Mouse (Mus musculus) adrenal gland, postnatal 14 days (tissue): ENCODE measurements around the gene Sf3a1. TPM values are rescaled to one million over a fixed set of nuclear protein-coding genes. Genes with fewer than 3 reads are reported as not detected.
A peak's percentile ranks its signal among the peaks of the same experiment; 100 is the strongest.

ENCODE experiments used
- DNase-seq: peaks from one replicate; pipeline ENCODE4 v3.0.0; 2021; ENCODE audit warnings: mixed read lengths
- total RNA-seq: library from RNA; stranded (reverse); gene quantifications from 2 replicates; pipeline ENCODE4 v1.2.3, GENCODE M21; 2021

Sf3a1 gene
- total RNA-seq, 1 experiment from 2014 or later, result 43.7 TPM

DNA sequence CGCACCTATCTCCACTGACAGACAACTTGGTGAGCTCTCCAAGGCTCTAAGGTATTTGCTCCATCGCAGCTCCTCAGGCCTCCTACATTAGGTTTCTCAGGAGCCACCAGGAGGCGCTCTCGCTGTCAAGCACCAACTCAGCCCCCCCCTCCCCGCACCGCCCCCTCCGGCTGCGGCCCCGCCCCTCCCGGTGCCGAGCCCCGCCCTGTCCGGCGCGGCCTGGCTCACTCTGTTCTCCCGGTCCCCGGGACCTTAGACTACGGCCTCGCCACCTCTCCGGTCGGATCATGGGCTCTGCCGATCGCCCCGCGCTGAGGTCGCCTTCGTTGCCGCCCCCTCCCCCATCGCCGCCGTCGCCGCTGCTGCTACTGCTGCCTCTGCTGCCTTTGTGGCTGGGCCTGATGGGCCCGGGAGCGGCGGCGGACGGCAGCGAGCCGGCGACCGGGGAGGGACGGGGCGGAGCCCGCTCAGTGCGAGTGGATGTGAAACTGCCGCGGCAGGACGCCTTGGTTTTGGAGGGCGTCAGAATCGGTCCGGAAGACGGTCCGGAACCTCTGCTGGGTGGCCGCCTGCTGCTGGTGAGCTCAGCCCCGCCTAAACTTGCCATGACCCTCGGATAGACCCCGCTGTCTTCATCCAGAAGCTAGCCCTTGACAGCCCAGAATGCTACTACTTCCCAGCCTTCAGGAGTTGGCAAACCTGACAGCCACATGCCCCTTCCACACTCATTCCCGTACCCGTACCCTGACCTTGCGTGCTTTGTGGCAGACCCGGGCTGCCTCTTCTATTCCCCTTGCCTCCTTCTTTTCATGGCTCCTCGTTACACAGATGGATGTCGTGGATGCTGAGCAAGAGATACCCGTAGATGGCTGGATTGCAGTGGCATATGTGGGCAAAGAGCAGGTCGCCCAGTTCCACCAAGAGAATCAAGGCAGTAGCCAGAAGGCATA is 24.9 kb upstream of the Sf3a1 start, which contains the start of gene Rnf215:
Gene Rnf215 (plus strand): TSS at position 217 of the 950 bp plus-strand sequence.
- peak; percentile 95 for DNase-seq

DNA sequence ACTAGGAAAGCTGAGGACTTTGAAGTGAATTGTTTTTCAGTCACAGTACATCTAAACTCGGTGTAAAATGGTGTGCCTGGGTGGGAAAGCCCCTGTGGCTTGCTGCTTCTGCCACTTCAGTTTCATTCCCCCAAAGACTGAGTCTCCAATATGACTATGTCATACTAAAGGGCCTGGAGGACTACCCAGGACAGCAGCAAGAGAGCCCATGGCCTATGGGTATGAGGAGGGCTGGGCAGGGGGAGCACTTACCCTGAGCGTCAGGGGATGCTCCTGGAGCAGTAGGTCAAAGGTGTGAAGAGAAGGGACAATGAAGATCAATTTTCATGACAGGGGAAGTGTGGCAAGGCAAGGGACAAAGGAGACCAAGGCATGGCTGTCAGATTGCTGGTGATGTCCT is 21.2 kb upstream of the Sf3a1 start:
- DNase-seq, result no peak

DNA sequence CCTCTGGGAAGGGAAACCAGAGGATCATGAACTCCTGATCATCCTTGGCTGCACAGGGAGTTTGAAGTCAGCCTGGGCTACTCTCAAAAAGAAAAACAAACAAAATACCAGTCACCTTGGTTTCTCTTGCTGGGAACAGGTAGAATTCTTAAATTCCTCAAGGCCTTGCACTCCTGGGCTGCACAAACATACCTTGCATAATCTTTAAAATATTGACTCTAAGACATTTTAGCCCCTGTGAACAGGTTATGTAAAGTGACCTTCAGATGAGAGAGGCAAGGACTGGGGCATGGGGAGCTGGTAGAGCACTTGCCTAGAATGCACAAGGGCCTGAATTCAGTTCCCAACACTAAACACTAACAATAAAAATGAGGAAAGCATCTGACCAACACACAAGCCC is 18.6 kb upstream of the Sf3a1 start:
- no peak for DNase-seq

DNA sequence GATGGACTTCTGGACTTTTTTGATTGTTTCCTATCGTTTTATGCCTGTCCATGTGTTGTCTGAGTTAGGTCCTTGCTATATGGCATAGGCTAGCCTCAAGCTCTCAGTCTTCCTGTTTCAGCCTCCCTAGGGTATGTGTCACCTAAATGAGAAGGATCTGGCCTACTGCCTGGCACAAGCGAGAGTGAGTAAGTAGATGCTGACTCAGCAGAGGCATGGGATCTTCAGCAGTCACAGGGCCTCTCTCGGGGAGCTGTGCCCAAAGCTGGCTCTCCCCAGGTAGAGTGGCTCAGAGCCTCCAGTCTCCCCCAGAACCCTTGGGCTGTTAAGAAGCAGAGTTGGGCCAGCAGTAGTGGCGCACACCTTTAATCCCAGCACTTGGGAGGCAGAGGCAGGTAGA is 17.8 kb upstream of the Sf3a1 start:
- DNase-seq, result no peak

DNA sequence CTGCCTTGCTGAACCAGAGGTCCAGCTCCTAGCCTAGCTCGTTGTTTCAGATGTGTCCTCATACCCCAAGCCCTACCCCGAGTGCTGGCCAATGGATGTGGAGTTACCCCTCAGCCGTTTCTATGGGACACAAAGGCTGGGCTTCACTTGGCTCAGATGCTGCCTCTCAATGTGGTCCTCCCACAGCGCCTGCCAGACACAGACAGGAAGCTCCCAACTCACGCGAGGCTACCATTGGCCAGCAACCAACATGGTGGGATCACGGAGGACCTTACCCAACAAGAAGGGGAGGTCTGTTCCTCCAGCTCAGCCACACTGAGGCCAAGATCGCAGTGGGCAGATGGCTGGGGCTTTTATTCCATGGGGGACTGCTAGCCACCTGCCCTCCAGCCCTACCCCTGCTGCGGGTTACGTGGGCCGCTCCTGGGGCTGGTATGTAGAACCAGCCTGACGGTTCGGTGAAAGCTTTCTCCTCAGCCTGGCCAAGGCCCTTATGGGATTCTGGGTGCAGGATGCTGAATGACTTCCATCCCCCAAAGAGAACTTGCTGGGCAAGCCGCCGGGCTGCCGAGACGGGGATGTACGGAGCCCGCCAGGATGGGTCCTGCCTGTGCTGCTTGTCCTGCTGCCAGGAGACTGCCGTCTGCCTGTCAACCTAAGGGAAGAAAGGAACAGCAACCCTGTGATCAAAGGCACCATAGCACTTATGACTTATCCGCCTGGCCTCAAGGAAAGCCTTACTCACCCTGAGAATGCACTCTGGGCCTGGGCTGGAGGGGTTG is 16.7 kb upstream of the Sf3a1 start:
- no peak for DNase-seq

DNA sequence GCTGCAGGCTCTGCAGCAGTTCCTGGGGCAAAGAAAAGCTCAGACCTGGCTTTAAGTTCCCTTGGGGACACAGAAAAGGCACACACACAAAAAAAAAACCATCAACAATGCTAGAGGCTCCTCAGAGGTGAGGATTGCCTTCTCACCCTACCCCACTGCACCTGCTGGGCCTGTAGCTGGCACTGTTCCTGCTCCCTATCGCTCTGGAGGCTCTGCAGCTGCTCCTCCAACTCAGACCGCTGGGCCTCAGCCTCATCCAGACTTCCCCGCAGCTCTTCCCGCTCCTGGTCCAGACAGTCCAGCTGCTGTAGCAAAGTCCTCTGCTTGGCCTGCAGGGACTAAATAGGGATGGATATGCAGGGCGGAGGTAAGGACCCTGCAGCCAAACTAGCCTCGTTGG is 13.8 kb upstream of the Sf3a1 start:
- DNase-seq, result no peak

DNA sequence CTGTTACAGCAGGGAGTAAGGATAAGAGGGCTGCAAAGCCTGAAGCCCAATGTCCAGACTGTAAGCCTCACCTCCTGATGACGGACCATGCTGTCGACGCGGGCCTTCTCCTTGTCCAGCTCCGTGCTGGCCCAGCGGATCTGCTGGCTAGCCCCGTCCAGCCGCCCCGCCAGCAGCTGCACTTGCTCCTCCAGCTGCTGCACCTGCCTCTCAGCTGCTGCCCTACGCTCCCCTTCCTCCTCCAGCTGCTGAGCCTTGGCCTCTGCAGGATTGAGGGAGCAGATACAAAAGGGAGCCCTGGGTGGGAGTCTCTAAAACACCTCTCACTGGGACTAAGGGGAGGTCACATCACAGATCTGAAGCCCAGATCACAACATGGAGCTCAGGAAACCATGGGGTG is 13.1 kb upstream of the Sf3a1 start:
- no peak for DNase-seq

DNA sequence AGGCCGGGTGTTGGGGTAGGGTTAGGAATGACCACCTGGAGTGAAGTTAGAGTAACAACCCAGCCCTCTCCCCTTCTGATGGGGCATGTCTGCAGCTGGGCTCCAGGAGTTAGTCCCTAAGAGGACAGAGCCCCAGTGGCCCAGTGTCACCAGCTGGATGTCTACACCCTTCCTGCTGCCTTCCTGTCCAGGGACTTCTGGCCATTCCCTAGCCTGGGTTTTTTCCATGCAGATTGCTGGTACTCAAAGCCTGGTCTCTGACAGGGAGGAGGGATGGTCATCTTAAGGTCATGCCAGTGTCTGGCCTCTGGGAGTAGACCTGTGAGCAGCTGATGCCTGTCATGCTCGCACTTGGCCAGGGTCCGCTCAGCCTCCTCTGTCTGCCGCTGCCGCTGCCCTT is 12.0 kb upstream of the Sf3a1 start:
- DNase-seq, result peak; percentile 24

DNA sequence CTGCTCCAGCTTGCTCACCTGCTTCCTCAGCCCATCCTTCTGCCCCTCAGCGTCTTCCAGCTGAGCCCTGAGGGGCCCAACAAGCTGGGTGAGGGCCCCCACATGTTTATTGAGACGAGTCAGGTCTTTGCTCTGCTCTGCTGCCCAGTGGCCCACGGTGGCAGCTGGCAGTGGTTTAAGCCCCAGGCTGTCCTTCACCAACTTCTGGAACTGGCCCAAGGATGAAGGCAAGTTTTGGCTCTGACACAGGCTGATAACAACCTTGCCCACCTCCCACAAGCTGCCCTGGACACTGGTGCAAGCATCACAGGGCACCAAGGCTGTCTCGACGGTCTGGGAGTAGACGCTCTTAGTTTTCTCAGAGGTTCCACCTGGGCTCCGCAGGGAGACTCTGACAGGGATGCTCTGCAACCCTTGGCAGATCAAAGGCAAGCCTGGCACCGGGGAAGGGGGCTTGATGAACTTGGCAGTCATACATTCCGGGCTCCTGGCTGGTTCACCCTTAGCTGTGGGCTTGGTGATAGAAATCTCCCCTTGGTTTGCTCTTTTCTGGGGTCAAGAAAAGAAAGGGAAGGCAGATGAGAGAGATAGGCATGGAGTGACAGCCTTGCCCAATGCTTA is 11.5 kb upstream of the Sf3a1 start:
- DNase-seq, result peak; percentile 47

DNA sequence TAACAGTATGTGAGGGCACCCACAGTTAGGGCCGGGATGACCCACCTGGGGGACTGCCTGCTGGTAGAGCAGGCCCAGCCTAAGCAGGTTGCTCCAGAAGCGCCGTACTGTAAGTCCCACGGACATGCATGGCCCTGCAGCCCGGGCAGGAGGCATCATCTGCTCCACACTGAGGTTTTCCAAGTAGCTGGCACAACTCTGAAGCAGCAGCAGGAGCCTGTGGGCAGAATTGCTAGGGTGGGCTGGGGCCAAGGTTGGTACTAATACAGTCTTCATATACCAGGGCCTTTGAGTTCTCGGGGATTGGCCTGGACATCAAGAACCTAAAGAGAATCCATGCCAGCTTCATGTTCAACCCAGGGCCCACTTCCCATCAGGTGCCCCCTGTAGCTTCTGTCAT is 10.3 kb upstream of the Sf3a1 start:
- DNase-seq, result no peak

DNA sequence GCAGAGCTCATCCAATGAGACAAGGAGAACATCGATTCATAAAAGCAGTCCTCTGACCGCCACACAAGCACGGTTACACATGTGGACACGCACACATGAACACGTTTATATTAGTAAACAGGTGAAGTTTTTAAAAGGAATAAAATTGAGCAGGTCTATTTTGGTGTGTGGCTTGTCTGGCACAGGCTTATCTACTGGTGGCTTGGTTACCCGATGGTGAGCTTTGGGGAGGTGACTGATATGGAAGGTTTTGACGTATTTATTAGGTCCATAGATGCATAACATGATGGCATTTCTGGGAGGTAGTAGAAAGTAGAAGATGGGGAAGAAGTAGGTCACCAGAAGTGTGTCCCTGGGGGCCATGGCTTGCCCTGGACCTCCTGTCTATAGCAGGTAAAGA is 6.5 kb upstream of the Sf3a1 start:
- no peak for DNase-seq

DNA sequence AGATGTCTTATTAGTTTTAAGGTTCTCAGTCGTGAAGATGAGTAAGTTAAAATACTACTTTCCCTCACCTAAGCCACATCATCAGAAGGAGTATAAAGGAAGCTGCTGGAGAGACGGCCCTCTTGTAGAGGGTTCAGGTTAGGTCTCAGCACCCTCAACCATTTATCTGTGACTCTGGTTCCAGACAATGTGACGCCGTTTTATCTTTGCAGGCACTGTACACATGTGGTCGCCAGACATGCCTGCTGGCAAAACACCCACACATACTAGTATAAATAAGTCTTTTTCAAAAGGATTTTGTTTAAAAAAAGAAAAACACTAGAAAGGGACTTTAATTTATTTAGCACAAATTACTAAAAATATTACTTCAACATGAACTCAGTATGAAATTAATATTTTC is 4.5 kb upstream of the Sf3a1 start:
- DNase-seq, result no peak

DNA sequence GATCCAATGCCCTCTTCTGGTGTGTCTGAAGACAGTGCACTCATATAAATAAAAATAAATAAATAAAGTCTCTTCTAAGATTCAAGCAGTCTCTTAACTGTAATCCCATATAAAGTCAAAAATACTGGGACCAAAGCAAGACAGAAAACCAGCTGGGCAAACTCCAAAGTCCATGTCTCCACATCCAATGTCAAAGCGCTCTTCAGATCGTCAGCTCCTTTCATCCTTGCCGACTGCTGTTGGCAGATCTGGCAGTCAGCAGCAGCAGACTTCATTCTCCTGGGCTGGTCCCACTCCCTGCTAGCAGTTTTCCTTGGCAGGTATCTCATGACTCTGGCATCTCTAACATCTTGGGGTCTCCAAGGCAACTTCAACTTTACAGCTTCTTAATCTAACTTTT is 1.5 kb upstream of the Sf3a1 start:
- no peak for DNase-seq

DNA sequence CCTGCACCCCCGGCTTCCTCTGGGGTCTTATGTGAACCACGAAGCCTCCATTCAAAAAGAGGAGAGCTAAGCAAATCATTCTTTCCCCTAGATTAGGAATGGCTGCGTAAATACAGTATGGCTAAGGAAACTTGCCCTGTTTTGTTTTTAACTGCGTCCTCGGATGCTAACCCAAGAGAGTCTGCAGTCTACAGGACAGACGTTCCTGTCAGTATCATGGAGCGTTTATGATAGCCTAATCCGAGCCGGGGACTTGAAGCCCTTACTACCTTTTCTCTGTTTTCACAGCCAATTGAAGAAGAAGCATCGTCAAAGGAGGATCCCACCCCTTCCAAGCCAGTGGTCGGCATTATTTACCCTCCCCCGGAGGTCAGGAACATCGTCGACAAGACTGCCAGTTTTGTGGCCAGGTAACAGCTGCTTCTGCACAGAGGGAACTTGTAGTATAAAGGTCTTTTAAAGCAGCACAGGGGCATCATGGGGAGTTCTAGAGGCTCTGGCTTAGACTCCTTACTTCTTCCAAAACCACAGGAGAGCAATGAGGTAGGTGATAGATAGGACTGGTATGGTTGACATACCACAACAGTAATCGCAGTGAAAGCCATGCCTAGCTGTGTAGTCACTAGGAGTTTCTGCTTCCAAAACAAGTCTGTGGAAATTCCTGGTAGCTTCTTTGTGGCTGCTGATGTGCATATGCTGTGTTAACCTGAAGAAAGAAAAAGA is 769 bp downstream of the Sf3a1 start:
- no peak for DNase-seq

DNA sequence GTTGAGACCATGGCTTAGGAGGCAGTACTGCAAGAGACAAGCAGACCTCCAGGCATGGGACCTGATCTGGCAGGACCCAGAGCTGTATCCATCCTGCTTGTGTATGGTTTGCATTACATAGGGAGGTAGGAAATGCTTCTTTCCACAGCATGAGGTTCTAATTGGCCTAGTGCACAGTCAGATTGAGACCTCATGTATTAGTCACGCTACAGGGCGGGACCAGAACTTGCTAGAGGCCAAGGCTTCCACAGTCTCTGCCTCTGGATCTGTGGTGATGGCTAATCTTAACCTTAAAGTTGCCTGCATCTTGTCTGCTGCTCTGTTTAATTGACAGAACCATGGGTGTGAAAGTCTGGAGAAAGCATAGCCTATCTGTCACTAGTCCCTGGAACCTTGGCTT is 4.6 kb downstream of the Sf3a1 start:
- DNase-seq, result peak; percentile 41

DNA sequence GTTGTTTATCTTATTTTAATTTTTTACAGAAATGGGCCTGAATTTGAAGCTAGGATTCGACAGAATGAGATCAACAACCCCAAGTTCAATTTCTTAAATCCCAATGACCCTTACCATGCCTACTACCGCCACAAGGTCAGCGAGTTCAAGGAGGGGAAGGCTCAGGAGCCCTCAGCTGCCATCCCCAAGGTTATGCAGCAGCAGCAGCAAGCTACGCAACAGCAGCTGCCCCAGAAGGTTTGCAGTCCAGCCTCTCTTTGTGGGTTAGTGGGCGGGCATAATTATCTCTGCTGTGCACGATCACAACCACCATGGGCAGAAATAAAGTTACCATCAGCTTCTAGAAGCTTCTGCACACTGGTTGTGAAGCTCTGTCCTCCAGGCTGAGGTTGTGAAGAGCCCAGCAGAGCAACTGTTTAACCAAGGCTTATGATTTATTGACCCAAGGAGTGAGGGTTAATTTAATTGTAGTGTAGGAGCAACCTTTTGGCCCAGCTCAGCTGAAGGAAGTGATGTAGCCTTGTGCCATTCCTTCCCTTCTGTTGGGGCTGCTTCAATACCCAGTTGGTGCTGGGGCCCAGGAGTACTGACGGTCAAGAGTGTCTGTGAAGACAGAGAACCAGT is 6.4 kb downstream of the Sf3a1 start:
- no peak for DNase-seq

DNA sequence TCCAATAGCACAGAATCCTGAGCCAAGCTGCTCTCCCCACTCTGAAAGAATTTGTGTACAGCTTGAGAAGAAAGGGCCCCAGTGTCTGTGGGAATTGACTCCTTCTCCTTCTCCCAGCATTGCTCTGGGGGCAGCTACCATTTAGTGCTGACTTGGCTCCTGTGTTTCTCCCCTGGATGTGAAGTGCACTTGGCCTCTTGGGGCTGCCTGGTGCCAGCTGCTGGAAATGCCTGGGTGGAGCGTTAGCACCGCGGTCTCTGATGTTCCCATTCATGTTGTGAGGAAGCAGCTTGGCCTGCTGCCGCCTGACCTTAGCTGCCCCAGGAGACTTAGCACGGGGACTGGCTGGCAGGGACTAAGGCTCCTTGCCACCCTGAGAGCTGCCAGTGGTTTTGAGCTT is 14.4 kb downstream of the Sf3a1 start:
- DNase-seq, result peak; percentile 82

DNA sequence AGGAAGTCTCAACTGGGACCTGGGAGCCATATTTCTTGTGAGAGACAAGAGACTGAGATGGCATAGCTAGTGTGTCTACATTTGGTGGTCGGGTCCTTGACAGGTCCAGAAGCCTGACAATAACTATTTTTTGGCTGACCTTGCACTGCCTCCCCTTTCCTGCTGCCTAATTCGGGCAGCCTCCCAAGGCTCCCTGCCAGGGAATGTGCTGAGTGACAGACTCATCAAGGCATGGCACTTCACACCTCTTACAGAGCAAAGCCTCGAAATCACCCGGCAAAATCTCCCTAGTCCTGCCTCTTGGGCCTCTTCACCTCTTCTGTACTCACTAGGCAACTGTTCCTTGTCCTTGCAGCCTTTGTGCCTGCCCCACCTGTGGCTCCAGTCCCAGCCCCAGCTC is 17.6 kb downstream of the Sf3a1 start:
- no peak for DNase-seq

DNA sequence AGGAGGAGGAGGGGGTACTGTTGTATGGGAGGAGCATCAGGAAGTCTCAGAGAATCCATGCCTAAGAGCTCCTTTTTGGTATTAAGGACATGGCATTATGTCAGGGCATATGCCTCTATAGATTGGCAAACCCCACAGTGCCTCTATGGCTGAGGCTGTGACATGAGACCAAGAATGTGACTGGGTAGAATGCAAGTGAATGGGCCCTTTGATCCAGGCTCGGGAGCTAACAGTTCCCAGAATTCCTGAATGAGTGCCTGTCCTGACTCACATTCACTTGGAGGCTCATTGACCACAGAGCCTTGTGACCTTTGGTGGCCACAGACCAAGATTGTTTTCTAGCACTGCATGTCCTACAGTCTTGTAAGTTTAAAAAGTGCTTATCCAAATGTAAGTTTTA is 21.9 kb downstream of the Sf3a1 start:
- DNase-seq, result no peak

DNA sequence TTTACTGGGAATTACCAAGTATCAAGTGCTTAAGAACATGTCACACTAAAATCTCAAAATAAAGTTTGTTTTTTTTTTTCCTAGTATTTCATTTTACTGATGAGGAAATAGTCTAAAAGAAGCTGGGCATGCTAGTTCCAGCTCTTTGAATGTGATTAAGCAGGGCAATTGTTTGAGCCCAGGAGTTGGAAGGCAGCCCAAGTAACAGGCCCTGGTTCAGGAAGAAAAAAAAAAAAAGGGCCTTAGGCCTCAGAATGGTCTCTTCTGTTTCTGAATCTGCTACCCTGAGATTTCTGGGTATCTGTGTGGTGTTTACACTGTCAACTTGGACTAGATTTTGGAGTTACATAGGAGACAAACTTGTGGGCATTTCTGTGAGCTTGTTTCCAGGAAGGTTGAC is 23.4 kb downstream of the Sf3a1 start:
- DNase-seq, result no peak

DNA sequence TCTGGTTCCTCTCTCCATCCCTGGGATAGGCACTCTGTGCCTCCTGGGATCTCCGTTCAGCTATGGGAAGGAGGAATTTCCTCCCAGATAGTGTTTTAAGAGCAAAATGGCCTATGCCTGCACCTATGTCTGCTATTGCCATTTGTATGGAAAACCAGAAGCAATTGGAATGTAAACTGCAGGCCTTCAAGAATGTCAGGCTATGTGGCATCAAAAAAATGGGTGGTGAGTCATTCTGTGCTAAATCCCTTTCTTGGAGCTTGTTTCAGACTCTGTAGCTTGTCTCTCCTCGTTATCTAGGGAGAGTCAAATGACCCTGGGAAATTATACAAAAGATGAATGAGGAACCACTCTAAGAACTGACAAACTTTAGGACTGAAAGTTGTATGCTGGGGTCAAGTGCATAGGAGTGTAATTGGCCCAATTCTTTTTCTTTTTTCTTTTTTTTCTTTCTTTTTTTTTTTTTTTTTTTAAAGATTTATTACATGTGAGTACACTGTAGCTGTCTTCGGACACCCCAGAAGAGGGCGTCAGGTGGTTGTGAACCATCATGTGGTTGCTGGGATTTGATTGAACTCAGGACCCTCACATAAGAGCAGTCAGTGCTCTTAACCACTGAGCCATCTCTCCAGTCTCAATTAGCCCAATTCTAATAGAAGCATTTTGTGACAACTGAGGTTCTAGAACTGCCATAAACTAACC is 24.3 kb downstream of the Sf3a1 start:
- no peak for DNase-seq
